Mouse (Mus musculus) thymus, postnatal 25 days (tissue): Measurements from ENCODE around the gene Hhatl.

ENCODE experiments used
- DNase-seq: peaks from one replicate; pipeline ENCODE4 v3.0.0; 2022

Gene Hhatl

DNA sequence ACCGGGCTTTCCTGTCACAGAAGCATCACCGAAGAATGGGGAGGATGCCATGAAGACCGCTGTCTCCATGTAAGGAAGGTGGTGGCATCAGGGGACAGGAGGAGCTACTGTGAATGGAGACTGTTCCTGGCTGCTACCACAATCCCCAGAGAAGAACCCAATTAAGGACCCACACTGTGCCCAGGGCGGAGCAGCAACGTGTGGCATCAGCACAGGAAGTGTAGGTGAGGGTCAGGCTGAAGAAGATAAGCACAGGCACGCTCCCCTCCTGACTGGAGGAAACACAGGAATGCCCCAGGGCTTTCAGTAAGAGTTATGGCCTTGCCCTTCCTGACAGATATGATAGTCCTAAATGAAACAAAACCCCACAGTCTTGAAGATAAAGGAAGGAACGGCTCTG is 10.4 kb upstream of the Hhatl start:
- no peak for DNase-seq

DNA sequence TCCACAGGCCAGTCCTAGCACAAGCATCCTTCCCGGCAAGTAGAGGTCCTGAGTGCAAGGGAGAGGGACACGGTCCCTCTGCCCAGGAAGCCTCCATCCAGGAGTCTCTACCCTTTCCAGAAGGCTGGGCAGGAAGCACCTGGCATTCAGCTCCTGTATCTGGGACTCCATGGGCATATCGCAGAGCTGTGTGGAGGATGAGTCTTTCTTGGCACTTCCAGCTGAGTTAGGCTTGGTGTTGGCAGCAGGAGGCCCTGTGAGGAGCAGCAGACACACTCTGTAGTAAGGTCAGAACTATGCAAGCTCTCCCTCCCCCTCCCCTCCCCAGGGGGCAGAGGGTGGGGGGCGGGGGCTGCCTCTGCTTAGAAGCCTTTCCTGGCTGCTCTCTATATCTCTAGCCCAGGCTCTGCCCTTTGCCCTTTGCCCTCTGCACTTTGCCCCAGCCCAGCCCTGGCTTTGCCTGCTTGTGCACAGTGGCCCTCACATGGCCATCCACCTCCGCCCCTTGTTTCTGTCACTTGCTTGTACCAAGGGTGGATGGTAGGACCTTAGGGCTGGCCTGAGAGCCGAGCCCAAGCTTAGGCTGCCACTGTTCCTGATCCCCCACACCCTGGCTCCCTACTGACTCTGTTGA is 6.7 kb upstream of the Hhatl start:
- DNase-seq, result no peak

DNA sequence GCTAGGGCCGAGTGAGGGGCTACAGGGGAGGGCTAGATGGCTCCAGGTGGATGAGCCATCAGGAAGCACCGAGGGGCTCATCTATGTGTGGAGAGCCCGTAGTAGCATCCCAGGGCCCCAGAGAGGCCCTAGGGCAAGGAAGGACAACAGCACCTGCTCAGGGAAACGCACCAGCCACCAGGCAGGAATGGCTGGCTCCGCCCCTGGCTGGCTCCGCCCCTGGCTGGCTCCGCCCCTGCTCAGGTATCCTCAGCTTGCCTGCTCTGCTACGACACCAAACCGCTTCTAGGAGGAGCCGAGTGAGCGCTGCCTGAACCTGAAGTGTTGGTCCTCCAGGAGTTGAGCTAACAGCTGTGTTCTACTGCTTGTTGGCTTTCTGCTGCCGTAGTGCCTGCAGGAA is 5.4 kb upstream of the Hhatl start:
- no peak for DNase-seq

DNA sequence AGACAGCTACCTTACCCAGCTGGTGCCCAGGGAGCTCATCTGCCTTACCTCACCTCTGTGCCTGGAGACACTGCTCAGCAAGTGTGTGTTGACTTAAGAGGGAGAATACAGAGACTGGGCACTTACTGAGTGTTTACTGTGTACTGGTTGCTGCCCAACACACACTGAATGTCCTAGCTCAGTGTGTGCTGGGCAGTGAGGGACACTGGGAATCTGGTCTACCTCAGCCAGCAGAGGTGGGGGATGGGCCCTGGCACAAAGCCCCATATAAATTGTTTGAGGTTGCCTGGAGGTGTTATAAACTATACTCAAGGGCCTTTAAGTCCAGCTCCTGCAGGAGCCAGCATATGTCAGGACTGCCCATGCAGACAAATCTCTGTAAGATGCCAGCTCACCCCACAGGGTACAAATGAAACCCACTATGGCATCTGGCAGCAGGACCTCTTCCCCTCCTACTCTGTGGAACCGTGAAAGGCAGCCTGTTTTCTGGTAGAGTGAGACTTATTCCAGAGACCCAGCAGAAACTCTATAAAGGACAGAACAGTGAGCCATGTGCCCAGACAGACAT is 2.7 kb upstream of the Hhatl start:
- DNase-seq, result no peak

DNA sequence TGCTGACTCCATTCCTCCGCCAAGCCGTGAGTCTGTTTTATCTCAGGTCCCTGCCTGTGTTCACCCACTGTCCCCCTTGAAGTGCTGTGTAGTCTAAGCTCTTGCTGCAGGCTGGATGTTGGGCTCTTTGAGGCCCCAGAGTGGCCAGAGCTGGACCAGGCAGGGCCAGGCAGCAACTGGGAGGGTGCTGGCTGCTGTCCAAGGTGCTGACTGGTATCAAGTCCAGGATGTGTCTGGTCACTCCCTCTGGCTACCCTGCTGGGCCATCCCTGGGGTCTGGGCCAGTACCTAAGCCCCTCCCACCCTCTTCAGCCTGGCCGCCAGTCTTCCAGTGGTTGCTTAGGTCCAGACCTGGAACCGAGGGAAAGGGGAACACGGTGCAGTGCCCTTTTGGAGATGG is 1.1 kb downstream of the Hhatl start:
- DNase-seq, result peak; percentile 16

DNA sequence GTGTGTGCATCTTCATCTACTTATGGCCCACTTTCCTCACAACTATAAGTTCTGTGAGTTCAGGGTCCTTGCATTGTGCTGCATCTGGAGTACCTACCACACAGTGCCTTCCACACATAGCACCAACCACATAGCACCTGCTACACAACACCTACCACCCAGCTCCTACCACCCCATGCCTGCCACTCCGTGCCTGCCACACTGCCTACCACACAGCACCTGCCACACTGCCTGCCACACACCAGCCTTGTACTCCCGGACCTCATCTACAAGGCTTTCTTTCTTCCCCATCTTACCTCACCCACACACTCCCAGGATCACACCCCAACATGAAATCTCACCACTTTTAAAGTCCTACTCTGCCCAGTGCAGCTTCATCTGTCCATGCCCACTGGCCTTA is 5.9 kb downstream of the Hhatl start:
- no peak for DNase-seq

DNA sequence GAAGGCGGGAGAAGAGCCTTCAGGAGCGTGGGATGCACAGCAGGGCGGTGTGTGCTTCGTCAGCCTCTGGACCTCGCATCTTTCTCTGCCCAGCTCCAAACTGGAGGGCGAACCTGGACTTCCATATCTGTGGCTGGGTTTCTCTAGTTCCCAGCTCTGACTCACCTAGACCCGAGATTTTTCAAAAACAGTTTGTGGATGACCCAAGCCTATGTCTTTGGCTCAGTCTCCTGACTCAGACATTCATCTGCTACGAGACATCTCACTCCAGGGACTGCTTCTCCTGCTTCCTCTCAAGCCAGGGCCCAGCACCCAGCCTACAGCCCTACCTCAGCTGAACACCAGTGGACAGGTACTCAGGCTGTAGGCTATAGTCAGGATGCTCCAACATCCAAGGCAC is 7.0 kb downstream of the Hhatl start:
- no peak for DNase-seq

DNA sequence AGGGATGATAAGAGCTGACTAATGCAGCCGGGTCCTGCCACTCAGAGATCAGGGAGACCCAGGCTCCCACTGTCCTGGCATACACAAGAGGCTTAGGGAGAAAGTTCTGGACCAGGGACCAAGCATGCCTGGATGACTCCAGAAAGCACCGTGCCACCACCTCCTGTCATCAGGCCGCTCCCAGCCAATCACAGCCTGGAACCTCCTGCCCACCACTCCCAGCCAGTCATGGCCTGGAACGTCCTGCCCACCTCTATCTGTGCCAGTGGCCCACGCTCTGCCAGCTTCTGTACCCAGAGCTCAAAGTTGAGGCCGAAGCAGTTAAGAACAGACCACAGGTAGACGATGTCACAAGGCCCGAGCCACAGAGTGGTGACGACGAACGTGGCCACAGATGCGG is 7.5 kb downstream of the Hhatl start:
- DNase-seq, result no peak

DNA sequence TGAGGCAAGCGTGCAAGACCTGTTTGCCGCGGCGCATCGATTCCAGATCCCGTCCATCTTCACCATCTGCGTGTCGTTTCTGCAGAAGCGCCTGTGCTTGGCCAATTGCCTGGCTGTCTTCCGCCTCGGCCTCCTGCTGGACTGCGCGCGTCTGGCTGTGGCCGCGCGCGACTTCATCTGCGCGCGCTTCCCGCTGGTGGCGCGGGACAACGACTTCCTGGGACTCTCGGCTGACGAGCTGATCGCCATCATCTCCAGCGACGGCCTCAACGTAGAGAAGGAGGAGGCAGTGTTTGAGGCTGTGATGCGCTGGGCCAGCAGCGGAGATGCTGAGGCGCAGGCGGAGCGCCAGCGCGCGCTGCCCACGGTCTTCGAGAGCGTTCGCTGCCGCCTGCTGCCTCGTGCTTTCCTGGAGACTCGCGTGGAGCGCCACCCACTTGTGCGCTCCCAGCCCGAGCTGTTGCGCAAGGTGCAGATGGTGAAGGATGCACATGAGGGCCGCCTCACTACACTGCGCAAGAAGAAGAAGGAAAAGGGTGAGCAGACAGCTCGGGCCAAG is 14.2 kb downstream of the Hhatl start:
- no peak for DNase-seq

DNA sequence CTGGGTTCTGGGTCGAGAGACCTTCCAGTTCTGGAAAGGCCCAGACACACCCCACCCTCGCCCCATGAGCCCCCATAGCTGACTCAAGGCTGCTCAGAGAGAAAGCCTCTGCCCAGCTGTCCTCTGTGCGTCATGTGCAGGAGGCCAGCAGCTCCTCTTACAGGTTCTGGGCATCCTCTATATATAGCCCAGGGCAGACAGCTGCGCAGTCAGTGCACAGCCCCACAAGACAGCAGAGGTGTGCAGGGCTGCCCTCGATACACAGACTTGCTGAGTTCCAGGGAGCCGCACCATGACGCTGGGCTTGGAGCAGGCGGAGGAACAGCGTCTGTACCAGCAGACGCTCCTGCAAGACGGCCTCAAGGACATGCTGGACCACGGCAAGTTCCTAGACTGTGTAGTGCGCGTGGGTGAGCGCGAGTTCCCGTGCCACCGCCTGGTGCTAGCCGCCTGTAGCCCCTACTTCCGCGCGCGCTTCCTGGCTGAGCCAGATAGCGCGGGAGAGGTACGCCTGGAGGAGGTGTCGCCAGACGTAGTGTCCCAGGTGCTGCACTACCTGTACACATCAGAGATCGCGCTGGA is 14.7 kb downstream of the Hhatl start, which contains the start of gene Klhl40:
TSS of gene Klhl40 (plus strand) at position 124 of the 582 bp plus-strand sequence.
- no peak for DNase-seq

DNA sequence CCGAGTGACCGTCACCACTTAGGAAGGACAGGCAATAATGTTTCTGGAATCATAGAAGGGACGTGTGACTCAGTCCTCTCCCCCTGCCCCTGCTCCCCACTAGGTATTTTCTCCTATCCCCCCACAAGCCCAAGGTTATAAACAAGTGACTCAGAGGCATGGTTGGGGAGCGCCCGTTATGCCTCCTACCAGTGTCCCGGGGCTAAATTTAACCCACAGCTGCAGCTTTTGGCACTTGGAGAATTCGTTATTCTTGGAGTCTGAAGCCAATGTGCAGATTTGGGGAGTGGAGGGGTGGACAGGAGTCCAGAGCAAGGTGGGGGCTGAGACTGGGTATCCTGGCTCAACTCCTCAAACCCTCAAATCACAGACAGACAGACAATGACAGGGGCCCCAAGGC is 15.8 kb downstream of the Hhatl start:
- DNase-seq, result no peak

DNA sequence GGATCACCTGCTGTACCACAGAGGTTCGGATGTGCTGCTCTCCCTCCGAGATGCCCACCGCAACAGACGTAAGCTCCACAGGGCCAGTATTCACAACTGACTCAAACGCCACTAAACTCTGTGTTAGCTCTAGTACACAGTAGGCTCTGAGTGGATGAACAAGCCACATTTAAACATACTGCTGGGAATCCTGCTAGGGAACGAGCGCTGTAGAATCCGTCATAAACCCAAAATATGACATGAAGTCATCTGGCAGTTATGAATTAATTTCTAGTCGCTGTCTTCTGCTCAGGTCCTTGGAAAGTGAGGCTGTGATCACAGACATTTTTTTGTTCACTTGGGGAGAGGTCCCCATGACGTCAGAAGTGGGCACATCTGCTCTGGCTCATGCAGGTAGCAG is 16.4 kb downstream of the Hhatl start:
- no peak for DNase-seq

DNA sequence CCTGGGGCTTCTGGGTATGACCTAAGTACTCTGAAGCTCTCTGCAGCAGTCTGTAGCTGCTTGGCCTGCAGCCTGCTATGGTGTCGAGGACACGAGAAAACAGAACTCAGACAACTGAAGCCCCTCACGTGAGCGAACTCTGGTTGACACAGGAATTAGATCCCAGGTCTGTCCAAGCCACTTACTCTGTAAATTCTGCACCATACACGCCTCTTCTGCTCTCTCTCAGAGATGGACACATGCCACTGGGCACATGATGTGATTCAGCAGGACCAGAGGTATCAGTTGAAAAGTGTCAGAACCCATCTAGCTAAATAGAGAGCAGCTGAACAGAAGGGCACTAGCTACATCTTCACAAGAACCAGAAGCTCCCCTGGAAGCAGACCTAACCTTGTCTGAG is 19.9 kb downstream of the Hhatl start:
- no peak for DNase-seq

DNA sequence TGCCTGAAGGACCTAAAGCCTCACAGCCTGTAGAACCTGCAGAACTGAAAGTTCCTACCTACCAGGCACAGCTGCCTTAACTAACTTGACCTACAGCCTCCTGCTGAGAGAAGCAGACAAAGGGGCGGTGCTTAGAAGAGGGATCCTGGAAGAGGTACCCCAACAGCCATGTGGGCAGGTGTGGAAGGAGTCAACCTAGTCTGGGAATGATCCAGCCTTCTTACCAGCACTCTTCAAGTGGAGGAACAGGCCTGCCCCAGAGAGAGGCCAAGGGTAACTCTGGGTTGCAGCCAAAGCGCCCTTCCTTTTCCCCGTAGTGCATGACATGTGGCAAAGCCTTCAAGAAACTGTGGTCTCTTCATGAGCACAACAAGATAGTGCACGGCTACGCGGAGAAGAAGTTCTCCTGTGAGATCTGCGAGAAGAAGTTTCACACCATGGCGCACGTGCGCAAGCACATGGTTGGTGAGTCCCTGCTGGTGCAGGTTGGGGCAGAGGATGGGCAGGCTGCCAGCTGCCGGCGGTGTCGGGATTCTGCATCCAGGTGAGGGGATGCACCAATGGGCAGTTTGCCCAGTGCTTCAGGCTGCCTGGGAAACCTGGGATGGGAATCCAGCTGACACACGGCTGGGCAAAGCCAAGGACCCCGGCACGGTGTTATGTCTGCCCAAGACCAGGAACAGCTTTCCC is 27.0 kb downstream of the Hhatl start:
- DNase-seq, result no peak

DNA sequence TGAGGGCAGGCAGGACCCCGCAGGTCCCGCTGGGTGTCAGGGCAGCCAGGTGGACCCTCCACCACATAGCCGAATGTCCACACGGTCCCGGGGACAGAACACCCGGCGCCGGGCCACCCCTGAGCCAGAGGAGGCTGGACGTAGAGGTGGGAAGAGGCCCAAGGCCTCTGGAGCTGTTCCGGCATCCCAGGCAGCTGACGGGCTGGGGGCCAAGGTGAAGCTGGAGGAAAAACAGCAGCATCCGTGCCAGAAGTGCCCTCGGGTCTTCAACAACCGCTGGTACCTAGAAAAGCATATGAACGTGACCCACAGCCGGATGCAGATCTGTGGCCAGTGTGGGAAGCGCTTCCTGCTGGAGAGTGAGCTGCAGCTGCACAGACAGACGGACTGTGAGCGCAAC is 28.6 kb downstream of the Hhatl start:
- no peak for DNase-seq

DNA sequence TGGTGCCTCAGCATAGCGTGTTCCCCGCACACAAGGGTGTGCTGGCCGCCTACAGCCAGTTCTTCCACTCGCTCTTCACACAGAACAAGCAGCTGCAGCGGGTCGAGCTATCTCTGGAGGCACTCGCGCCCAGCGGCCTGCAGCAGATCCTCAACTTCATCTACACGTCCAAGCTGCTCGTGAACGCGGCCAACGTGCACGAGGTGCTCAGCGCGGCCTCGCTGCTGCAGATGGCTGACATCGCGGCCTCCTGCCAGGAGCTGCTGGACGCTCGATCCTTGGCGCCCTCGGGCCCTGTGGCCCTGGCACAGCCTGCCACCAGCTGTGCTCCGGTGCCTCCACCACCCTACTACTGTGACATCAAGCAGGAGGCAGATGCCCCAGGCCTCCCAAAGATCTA is 29.5 kb downstream of the Hhatl start:
- DNase-seq, result no peak

DNA sequence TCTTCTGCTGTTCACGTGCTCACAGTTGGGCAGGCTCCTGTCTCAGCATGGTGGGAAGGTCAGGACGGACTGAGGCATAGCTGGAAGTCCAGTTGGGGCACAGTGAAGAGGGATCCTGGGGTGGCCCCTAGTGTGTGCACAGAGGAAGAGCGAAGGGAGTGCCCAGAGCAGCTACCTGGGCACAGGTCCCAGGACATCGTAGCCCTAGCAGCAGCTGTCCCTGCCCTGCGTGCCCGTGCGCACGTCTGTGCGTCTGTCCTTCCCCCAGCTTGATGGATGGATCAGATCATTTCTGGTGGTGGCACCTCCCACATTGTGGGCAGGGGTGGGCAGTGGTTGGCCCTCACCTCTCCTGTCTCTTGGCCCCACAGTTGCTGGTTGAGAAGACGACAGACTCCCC is 30.1 kb downstream of the Hhatl start:
- DNase-seq, result no peak

DNA sequence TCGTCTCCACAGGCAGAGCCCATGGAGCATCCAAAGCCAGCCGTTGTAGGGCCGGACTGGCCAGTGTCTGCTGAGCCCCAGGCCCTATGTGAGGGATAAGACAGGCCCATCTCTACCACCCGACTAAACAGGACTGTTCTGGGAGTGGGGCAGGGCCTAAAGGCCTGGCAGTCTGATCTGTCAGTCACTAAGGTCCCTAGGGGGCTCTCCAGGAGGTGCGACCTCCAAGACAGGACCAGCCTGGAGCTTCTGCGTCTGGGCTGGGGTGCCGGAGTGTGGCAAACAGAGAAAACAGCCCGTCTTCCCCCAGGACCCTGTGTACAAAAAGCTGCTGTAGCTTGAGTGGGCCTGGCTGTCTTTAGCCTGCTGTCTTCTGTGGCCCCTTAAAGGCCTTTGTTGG is 30.5 kb downstream of the Hhatl start:
- DNase-seq, result no peak

DNA sequence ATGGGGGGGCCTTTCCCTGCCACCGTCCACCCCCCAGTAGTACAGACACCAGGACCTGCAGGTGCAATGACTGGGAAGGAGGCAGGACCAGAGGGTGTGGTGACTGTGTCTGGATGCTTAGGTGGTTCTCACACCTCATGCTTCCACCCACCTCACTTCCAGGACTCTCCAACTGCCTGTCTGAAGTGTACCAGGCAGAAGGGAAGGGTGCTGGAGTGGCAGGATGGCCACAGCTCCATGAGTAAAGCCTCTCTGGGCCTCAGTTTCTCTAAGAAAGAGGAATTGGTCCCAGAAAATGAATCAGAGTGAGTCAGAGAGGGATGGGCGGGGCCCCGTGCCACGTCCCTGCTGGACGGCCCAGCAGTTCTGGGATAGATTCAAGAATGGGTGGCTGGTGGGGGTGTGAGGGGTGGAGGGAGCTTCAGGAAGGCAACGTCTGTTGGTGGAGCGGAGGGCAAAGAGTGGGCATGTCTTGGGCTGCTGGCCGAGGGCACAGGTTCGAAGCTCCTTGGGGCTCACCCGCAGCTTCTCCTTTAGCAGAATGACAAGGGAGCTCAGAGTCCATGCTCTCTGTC is 31.1 kb downstream of the Hhatl start:
- DNase-seq, result no peak

DNA sequence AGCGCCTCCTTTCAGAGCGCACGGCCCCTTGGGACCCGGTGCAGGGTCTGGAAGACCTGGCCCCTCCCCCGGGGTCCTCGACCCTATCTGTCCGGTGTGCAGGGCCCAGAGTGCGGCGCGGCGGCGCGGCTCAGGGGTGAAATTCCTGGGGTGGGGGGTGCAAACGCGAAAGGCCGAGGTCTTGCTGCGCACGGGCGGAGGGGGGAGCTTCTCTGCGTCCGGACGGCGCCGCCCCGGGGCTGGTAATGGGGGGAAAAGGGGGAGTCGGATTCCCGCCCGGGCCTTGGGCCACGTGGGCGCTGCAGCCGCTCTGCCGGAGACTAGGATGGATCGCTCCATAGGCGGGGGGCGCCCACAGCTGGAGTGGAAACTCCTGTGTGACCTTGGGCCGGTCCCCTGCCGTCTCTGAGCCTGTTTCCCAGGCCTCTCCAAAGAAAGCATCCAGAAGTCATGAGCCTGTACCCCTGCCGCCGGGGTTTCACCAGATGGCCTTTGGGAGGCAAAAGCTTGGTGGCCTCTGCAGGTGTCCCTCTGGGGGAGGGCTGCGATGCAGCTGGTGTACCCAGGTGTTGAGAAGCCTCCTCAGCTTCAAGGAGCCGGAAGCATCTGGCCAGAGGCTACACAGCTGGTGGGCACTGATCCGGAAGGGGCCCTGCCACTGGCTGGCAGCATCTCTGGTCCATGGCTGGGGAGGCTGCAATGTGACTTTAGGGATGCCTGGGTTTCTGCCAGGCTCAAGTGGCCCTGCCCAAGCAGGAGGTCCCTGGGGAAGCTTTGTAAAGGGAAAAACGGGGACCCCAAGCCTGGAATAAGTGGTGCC is 31.8 kb downstream of the Hhatl start:
- peak; percentile 54 for DNase-seq

DNA sequence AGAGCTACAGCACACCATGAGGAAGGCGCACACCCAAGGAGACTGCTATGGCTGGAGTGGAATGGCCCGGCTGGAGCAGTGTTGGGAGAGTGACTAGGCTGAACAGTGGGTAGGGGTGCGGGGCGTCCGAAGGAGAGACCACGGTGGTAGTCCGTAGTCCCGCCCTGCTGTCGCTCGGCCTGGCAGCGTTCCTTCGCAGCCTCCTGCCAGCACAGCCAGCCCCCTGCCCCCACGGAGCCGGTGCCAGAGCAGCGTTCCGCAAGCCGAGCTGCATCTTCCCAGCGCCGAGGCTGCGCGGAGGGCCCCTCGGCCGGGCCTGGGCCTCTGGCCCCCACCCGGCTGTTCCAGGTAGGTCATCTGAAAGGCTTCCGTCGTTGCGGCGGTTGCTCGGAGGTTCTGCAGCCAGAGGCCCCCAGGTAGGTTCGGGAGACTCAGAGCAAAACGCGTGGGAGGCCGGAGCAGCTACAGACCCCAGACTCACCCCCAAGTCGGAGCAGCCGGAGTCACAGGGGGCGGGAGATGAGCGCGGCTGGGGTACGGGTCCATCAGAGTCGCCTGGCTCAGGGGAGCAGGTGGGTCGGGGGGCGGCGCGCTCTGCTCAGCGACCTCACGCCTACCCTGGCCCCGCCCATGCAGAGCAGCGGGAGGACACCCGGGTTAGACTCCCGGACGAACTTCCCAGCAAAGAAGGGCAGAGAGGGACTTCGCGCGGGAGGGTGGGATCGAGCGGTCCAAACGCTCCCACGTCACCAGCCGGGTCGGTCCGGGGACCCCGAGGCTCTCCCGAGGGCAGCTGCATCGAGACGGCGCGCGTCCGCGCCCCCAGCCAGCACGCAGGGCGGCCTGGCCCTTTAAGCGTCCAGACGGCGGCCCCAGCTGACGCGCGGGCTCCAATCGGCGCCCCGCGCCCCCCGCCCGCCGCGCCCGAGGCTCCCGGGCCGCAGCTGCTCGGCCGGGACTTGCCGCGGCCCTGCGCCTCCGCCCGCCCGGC is 32.9 kb downstream of the Hhatl start, which contains the start of gene Zfp651:
TSS of gene Zfp651 (plus strand) at position 240 of the 991 bp plus-strand sequence.
- DNase-seq, result no peak
